Mouse (Mus musculus) naive thymus-derived CD4-positive, alpha-beta T cell, adult 2 months (primary cell): ENCODE results near the gene Eml6.
"Not testable (repeated sequence)": the region's sequence is repeated elsewhere in the genome, so short reads cannot be mapped to it uniquely, and the experiment has no call there.

ENCODE experiments used
- DNase-seq: peaks from one replicate; pipeline ENCODE4 v3.0.0-alpha.2; 2011; ENCODE audit warnings: low read depth

The Eml6 gene

GRCm38 (mm10) chr11:29788921-29789638, 236.8 kb downstream of the Eml6 start:
- DNase-seq, result no peak

- DNase-seq, result no peak
These were observed 237.3 kb downstream of the Eml6 start for GRCm38 (mm10) chr11:29788499-29788898.

- DNase-seq, result no peak
These were observed 238.4 kb downstream of the Eml6 start for GRCm38 (mm10) chr11:29787473-29787872.

- no peak for DNase-seq
These were observed 239.1 kb downstream of the Eml6 start for GRCm38 (mm10) chr11:29786583-29787219.

GRCm38 (mm10) chr11:29779409-29780026, 246.3 kb downstream of the Eml6 start:
- DNase-seq, result no peak

- DNase-seq, result no peak
These were observed 246.9 kb downstream of the Eml6 start for GRCm38 (mm10) chr11:29778936-29779335.

GRCm38 (mm10) chr11:29777964-29778363, 247.9 kb downstream of the Eml6 start:
- DNase-seq, result no peak

GRCm38 (mm10) chr11:29774760-29775159, 251.1 kb downstream of the Eml6 start:
- no peak for DNase-seq

- no peak for DNase-seq
These were observed 251.5 kb downstream of the Eml6 start for GRCm38 (mm10) chr11:29774296-29774695.

- no peak for DNase-seq
These were observed 253.6 kb downstream of the Eml6 start for GRCm38 (mm10) chr11:29772279-29772678.

- no peak for DNase-seq
These were observed 255.0 kb downstream of the Eml6 start for GRCm38 (mm10) chr11:29770666-29771400.

GRCm38 (mm10) chr11:29768523-29768922, 257.3 kb downstream of the Eml6 start:
- DNase-seq, result no peak

GRCm38 (mm10) chr11:29766313-29766982, 259.4 kb downstream of the Eml6 start:
- no peak for DNase-seq

GRCm38 (mm10) chr11:29765063-29765462, 260.8 kb downstream of the Eml6 start:
- no peak for DNase-seq

- DNase-seq, result no peak
These were observed 263.1 kb downstream of the Eml6 start for GRCm38 (mm10) chr11:29762768-29763167.

- no peak for DNase-seq
These were observed 264.4 kb downstream of the Eml6 start for GRCm38 (mm10) chr11:29761387-29761786.

- DNase-seq, result no peak
These were observed 267.2 kb downstream of the Eml6 start for GRCm38 (mm10) chr11:29758617-29759016.

GRCm38 (mm10) chr11:29756007-29756406, 269.8 kb downstream of the Eml6 start:
- not testable (repeated sequence) for DNase-seq

- no peak for DNase-seq
These were observed 273.9 kb downstream of the Eml6 start for GRCm38 (mm10) chr11:29751648-29752611.

GRCm38 (mm10) chr11:29751013-29751412, 274.8 kb downstream of the Eml6 start:
- no peak for DNase-seq

GRCm38 (mm10) chr11:29749468-29749829, 276.4 kb downstream of the Eml6 start:
- no peak for DNase-seq
